Mouse (Mus musculus) cerebellum, postnatal 4 days (tissue): Measurements from ENCODE around the gene Slfn5.
"Not testable (repeated sequence)": the region's sequence is repeated elsewhere in the genome, so short reads cannot be mapped to it uniquely, and the experiment has no call there.

Experiments used
- DNase-seq, 2 experiments: peaks; one replicate each; pipeline ENCODE4 v3.0.0; 2022; ENCODE audit warnings: low spot score in 2 of 2, mixed read lengths in 1 of 2

The Slfn5 gene

GRCm38 (mm10) chr11:82945636-82946035 lies 5.5 kb upstream of the Slfn5 start:
- no peak for DNase-seq

- DNase-seq = no peak
Observed at GRCm38 (mm10) chr11:82947457-82947856, 3.7 kb upstream of the Slfn5 start.

GRCm38 (mm10) chr11:82949036-82949435 lies 2.1 kb upstream of the Slfn5 start:
- DNase-seq = no peak

GRCm38 (mm10) chr11:82951865-82952611 lies 889 bp downstream of the Slfn5 start:
- DNase-seq = no peak

GRCm38 (mm10) chr11:82952612-82953542 lies 1.7 kb downstream of the Slfn5 start:
- DNase-seq = no peak

GRCm38 (mm10) chr11:82954631-82955030 lies 3.5 kb downstream of the Slfn5 start:
- no peak for DNase-seq

- DNase-seq = no peak
Observed at GRCm38 (mm10) chr11:82956925-82957324, 5.8 kb downstream of the Slfn5 start.

- no peak for DNase-seq
Observed at GRCm38 (mm10) chr11:82959613-82960012, 8.5 kb downstream of the Slfn5 start.

- DNase-seq = no peak
Observed at GRCm38 (mm10) chr11:82961743-82962142, 10.6 kb downstream of the Slfn5 start.

GRCm38 (mm10) chr11:82962215-82962614 lies 11.1 kb downstream of the Slfn5 start:
- DNase-seq = no peak

GRCm38 (mm10) chr11:82970712-82971589 lies 19.8 kb downstream of the Slfn5 start:
- DNase-seq = peak in 1 of 2 experiments; percentile 56

GRCm38 (mm10) chr11:82971590-82971974 lies 20.4 kb downstream of the Slfn5 start:
- DNase-seq = no peak

GRCm38 (mm10) chr11:82973916-82974315 lies 22.8 kb downstream of the Slfn5 start:
- DNase-seq = no peak

- DNase-seq = not testable (repeated sequence)
Observed at GRCm38 (mm10) chr11:82982409-82982808, 31.3 kb downstream of the Slfn5 start.

GRCm38 (mm10) chr11:82983193-82983592 lies 32.0 kb downstream of the Slfn5 start:
- DNase-seq = no peak

GRCm38 (mm10) chr11:82987621-82988020 lies 36.5 kb downstream of the Slfn5 start:
- no peak for DNase-seq

GRCm38 (mm10) chr11:82989357-82989756 lies 38.2 kb downstream of the Slfn5 start:
- no peak for DNase-seq

GRCm38 (mm10) chr11:82990612-82991385 lies 39.6 kb downstream of the Slfn5 start:
- DNase-seq = peak in 1 of 2 experiments; percentile 8

- DNase-seq = peak in 1 of 2 experiments; percentile 42
Observed at GRCm38 (mm10) chr11:82991469-82992166, 40.5 kb downstream of the Slfn5 start, which contains the start of gene Slfn9. Gene Slfn9, minus strand, starts transcription at chr11:82991830.

GRCm38 (mm10) chr11:83013356-83013755 lies 62.2 kb downstream of the Slfn5 start:
- DNase-seq = no peak
